Mouse (Mus musculus): ENCODE measurements around the gene C130032M10Rik. TPM values are rescaled to one million over a fixed set of nuclear protein-coding genes. Genes with fewer than 3 reads are reported as not detected.

The C130032M10Rik gene
- polyA plus RNA-seq, 1 experiment from 2014 or later = 1.3 TPM

- H3K27ac ChIP-seq (ENCODE audit: poor library complexity, severe bottlenecking) = no peak overlapping the region
- 5% methylated on average over 11 of the region's 11 CpGs for WGBS
- no peak overlapping the region for H3K9ac ChIP-seq
- ATAC-seq (ENCODE audit: insufficient number of reproducible peaks, low FRiP score) = no peak
- H3K36me3 ChIP-seq = no peaks in the 10 kb centered on the region
- H3K4me2 ChIP-seq = peak overlapping the region; percentile 44; the same call in 1 of the 2 replicates
- H3K4me1 ChIP-seq (replicated peaks) = peaks cover 8% of the 10 kb centered on the region
- no peaks in the 10 kb centered on the region for H3K9me3 ChIP-seq (replicated peaks)
- H3K27me3 ChIP-seq (replicated peaks) = peaks cover 7% of the 10 kb centered on the region; the same call in 1 of the 2 replicates
- no peak overlapping the region for H3K4me3 ChIP-seq
Measured at GRCm38 (mm10) chr9:114498218-114498617, 17.3 kb upstream of the C130032M10Rik start.

DNA sequence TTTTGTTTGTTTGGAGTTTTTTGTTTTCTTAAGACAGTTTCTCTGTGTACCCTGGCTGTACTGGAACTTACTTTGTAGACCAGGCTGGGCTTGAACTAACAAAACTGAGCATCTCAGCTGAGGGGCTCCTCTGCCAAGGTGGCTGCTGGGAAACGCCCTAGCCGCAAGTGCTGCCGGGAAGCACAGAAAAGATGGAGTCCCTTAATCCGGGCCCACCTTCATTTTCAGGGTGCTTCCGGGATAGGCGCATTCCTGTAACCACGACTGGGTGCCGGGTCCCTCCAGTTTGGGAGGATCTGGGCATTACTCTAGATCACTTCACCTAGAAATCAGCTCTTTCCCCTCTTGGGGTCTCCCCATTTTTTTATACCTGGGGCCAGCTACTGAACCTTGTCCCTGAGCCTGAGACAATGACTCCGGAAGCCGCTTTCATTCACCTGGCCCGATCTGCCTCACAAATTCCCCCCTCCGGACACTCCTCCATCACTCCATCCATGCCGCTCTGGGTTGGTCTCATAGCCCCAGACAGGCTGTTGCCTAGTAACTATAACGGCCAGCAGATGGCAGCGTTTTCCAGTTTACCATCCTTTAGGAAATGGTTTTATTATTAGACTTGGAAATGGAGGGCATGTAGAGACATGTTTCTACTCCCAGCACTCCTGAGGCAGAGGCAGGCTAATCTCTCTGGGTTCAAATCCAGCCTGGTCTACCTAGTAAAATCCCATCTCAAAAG lies 15.5 kb upstream of the C130032M10Rik start:
- ATAC-seq (ENCODE audit: insufficient number of reproducible peaks, low FRiP score) = no peak
- 0 out of 2 replicates have a peak overlapping the region, but pooled peaks have one; percentile 3 for H3K4me2 ChIP-seq

DNA sequence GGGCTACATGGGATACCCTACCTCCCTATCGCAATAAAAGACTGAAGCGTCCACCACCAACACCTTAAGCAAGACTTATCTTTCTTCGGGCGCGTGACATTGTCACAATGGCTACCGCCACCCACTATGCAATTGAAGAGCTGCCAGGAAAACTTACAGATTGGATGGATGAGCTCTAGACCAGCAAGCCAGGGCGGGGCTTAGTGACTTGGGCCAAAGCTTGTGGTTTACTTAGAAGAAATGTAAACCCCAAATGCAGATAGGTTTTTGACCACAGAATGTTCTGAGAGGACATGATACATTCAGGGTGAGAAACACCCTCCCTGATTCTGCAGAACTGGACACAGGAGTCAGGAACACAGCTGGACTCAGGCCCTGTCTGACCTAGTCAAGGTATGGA lies 14.4 kb upstream of the C130032M10Rik start:
- no peak for ATAC-seq (ENCODE audit: insufficient number of reproducible peaks, low FRiP score)
- no peak overlapping the region for H3K4me3 ChIP-seq
- H3K9ac ChIP-seq = no peak overlapping the region
- H3K27ac ChIP-seq (ENCODE audit: poor library complexity, severe bottlenecking) = no peak overlapping the region
- no peaks in the 10 kb centered on the region for H3K36me3 ChIP-seq
- H3K4me1 ChIP-seq (replicated peaks) = peaks cover 9% of the 10 kb centered on the region
- no peaks in the 10 kb centered on the region for H3K9me3 ChIP-seq (replicated peaks)
- peaks cover 7% of the 10 kb centered on the region; the same call in 1 of the 2 replicates for H3K27me3 ChIP-seq (replicated peaks)
- H3K4me2 ChIP-seq = no peak overlapping the region
- WGBS = 88% methylated on average over 7 of the region's 7 CpGs

More for the DNA sequence above, 15.5 kb upstream of the C130032M10Rik start:
- peaks cover 7% of the 10 kb centered on the region; the same call in 1 of the 2 replicates for H3K27me3 ChIP-seq (replicated peaks)
- 18% methylated on average over 15 of the region's 15 CpGs for WGBS
- H3K36me3 ChIP-seq = no peaks in the 10 kb centered on the region
- H3K4me1 ChIP-seq (replicated peaks) = peaks cover 9% of the 10 kb centered on the region
- no peak overlapping the region for H3K27ac ChIP-seq (ENCODE audit: poor library complexity, severe bottlenecking)
- no peaks in the 10 kb centered on the region for H3K9me3 ChIP-seq (replicated peaks)
- H3K9ac ChIP-seq = no peak overlapping the region
- no peak overlapping the region for H3K4me3 ChIP-seq

DNA sequence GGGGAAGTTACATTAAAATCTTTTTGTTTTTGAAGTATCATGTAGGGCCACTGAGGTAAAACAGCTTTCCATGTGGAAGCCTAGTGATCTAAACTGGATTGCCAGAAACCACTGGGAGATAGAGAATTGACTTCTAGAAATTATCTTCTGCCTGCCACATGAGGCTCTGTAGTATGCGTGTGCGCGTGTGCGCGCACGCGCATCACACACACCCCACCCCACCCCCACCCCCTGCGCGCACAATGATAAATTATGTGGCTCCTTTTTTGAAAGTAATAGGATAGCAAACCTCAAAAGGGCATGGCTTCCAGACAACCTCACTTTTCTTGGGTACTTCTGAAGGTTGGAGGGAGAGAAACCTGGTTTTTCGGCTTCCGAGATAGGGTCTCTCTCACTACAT lies 13.6 kb upstream of the C130032M10Rik start:
- Histone ChIP-seq H3K4me2 (no peak overlapping the region), H3K9me3 (replicated peaks) (no peaks in the 10 kb centered on the region), H3K4me3 (no peak overlapping the region), H3K4me1 (replicated peaks) (peaks cover 9% of the 10 kb centered on the region), H3K27me3 (replicated peaks) (peaks cover 7% of the 10 kb centered on the region; the same call in 1 of the 2 replicates), H3K9ac (no peak overlapping the region), H3K36me3 (no peaks in the 10 kb centered on the region), H3K27ac (ENCODE audit: poor library complexity, severe bottlenecking) (no peak overlapping the region)
- 89% methylated on average over 11 of the region's 11 CpGs for WGBS
- no peak for ATAC-seq (ENCODE audit: insufficient number of reproducible peaks, low FRiP score)

GRCm38 (mm10) chr9:114502711-114503427 lies 12.6 kb upstream of the C130032M10Rik start:
- Histone ChIP-seq H3K4me1 (replicated peaks) (peaks cover 9% of the 10 kb centered on the region), H3K27me3 (replicated peaks) (peaks cover 7% of the 10 kb centered on the region; the same call in 1 of the 2 replicates), H3K9ac (no peak overlapping the region), H3K27ac (ENCODE audit: poor library complexity, severe bottlenecking) (no peak overlapping the region), H3K9me3 (replicated peaks) (no peaks in the 10 kb centered on the region), H3K4me3 (no peak overlapping the region), H3K36me3 (no peaks in the 10 kb centered on the region), H3K4me2 (no peak overlapping the region)
- WGBS = 32% methylated on average over 15 of the region's 15 CpGs
- peak; percentile 43; the same call in 1 of the 2 replicates for ATAC-seq (ENCODE audit: insufficient number of reproducible peaks, low FRiP score)

DNA sequence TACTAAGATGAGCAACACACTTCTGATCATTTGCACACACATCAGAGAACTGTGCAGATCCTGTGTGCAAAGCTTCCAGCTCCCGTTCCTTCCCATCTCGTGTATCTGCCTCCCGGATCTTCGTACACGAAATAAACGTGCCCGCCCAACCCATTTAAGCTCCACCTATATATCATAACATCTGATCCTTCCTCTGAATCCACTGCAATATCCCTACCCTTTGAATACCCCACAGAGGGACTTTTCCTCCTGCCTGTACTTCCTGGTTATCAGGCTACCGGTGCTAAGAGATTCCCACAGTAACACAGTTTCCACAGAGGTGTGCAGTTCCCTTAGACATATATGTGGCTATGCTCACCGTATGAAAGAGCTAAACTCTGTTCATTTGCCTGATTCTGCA lies 10.7 kb upstream of the C130032M10Rik start, which contains the start of gene Ccr4:
TSS of gene Ccr4 (minus strand) at position 101 of the 400 bp plus-strand sequence.
- 86% methylated on average over 9 of the region's 9 CpGs for WGBS
- peaks cover 9% of the 10 kb centered on the region for H3K4me1 ChIP-seq (replicated peaks)

GRCm38 (mm10) chr9:114506564-114506963 lies 8.9 kb upstream of the C130032M10Rik start:
- Histone ChIP-seq H3K4me2 (no peak overlapping the region), H3K27ac (ENCODE audit: poor library complexity, severe bottlenecking) (no peak overlapping the region), H3K4me3 (no peak overlapping the region), H3K36me3 (0 out of 2 replicates have a peak, but pooled peaks cover 3% of the 10 kb centered on the region), H3K9me3 (replicated peaks) (0 out of 2 replicates have a peak, but pooled peaks cover 5% of the 10 kb centered on the region), H3K9ac (no peak overlapping the region), H3K27me3 (replicated peaks) (no peaks in the 10 kb centered on the region), H3K4me1 (replicated peaks) (peaks cover 9% of the 10 kb centered on the region)
- no peak for ATAC-seq (ENCODE audit: insufficient number of reproducible peaks, low FRiP score)
- 54% methylated on average over 4 of the region's 4 CpGs for WGBS

More for the DNA sequence above, 10.7 kb upstream of the C130032M10Rik start, which contains the start of gene Ccr4:
- Histone ChIP-seq H3K36me3 (0 out of 2 replicates have a peak, but pooled peaks cover 3% of the 10 kb centered on the region), H3K9me3 (replicated peaks) (0 out of 2 replicates have a peak, but pooled peaks cover 5% of the 10 kb centered on the region), H3K4me3 (no peak within 1 kb of the TSS), H3K27me3 (replicated peaks) (peaks cover 1% of the 10 kb centered on the region; the same call in 1 of the 2 replicates), H3K27ac (ENCODE audit: poor library complexity, severe bottlenecking) (no peak within 1 kb of the TSS), H3K9ac (no peak within 1 kb of the TSS), H3K4me2 (no peak within 1 kb of the TSS)
- ATAC-seq (ENCODE audit: insufficient number of reproducible peaks, low FRiP score) = no peak

- no peak for ATAC-seq (ENCODE audit: insufficient number of reproducible peaks, low FRiP score)
- Histone ChIP-seq H3K27me3 (replicated peaks) (no peaks in the 10 kb centered on the region), H3K9me3 (replicated peaks) (peaks cover 6% of the 10 kb centered on the region; the same call in 1 of the 2 replicates), H3K36me3 (peaks cover 3% of the 10 kb centered on the region), H3K9ac (no peak overlapping the region), H3K4me3 (no peak overlapping the region), H3K27ac (ENCODE audit: poor library complexity, severe bottlenecking) (no peak overlapping the region), H3K4me2 (no peak overlapping the region), H3K4me1 (replicated peaks) (peaks cover 9% of the 10 kb centered on the region)
- WGBS = 87% methylated on average over 9 of the region's 9 CpGs
Measured at GRCm38 (mm10) chr9:114507421-114507820, 8.1 kb upstream of the C130032M10Rik start.

GRCm38 (mm10) chr9:114509785-114510184 lies 5.7 kb upstream of the C130032M10Rik start:
- no peak overlapping the region for H3K4me2 ChIP-seq
- H3K36me3 ChIP-seq = peaks cover 18% of the 10 kb centered on the region
- no peaks in the 10 kb centered on the region for H3K4me1 ChIP-seq (replicated peaks)
- ATAC-seq (ENCODE audit: insufficient number of reproducible peaks, low FRiP score) = no peak
- no peak overlapping the region for H3K27ac ChIP-seq (ENCODE audit: poor library complexity, severe bottlenecking)
- peaks cover 23% of the 10 kb centered on the region for H3K9me3 ChIP-seq (replicated peaks)
- H3K4me3 ChIP-seq = no peak overlapping the region
- 84% methylated on average over 9 of the region's 9 CpGs for WGBS
- H3K27me3 ChIP-seq (replicated peaks) = no peaks in the 10 kb centered on the region
- no peak overlapping the region for H3K9ac ChIP-seq

- Histone ChIP-seq H3K4me3 (no peak overlapping the region), H3K9ac (no peak overlapping the region), H3K27me3 (replicated peaks) (no peaks in the 10 kb centered on the region), H3K36me3 (peaks cover 18% of the 10 kb centered on the region), H3K9me3 (replicated peaks) (peaks cover 23% of the 10 kb centered on the region), H3K4me2 (no peak overlapping the region), H3K4me1 (replicated peaks) (peaks cover 17% of the 10 kb centered on the region), H3K27ac (ENCODE audit: poor library complexity, severe bottlenecking) (no peak overlapping the region)
- no peak for ATAC-seq (ENCODE audit: insufficient number of reproducible peaks, low FRiP score)
- WGBS = 95% methylated on average over 21 of the region's 21 CpGs
Measured at GRCm38 (mm10) chr9:114512831-114513230, 2.7 kb upstream of the C130032M10Rik start.

DNA sequence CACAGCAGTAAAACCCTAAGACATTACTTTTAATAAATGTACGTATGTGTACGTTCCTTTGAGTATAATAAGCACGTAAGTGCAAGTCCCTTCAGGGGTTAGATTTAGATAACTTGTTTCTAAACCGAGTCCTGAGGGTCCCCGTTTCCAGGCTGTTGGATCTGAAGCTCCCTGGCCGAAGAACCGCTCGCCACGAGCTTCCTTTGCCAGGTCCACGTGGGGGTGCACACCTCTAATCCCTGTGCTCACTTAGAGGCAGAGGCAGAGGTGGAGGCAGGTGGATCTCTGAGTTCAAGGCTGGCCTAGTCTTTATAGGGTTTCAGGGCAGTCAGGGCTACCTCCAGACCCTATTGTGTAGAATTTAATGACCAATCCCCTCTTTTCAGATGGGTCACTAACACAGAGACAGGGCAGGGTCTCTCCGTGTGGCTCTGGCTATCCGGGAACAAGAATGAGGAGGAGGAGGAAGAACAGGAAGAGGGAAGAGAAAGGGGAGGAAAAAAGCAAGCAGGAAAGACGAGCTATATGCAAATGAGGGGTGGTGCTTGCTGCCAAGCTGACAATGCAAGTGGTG lies 2.5 kb downstream of the C130032M10Rik start:
- no peak overlapping the region for H3K27ac ChIP-seq (ENCODE audit: poor library complexity, severe bottlenecking)
- peaks cover 12% of the 10 kb centered on the region for H3K9me3 ChIP-seq (replicated peaks)
- H3K4me1 ChIP-seq (replicated peaks) = peaks cover 17% of the 10 kb centered on the region
- peaks cover 9% of the 10 kb centered on the region for H3K36me3 ChIP-seq
- no peak overlapping the region for H3K4me2 ChIP-seq
- whole genome bisulfite sequencing = 71% methylated on average over 13 of the region's 13 CpGs
- ATAC-seq (ENCODE audit: insufficient number of reproducible peaks, low FRiP score) = no peak
- H3K9ac ChIP-seq = no peak overlapping the region
- H3K4me3 ChIP-seq = no peak overlapping the region
- H3K27me3 ChIP-seq (replicated peaks) = no peaks in the 10 kb centered on the region

Measured in heart, embryonic 12.5 days (tissue).